Comparison of ENCODE assay signal across 10 mouse cellular contexts in genomic region chr16:90418661-90419060, GRCm38 (mm10). TPM values are rescaled to one million over a fixed set of nuclear protein-coding genes. Genes with fewer than 3 reads are reported as not detected.
DNase-seq lines count a peak whose midpoint lies in the region; ATAC-seq lines count a peak whose summit lies in the region.
"Had no signal": no experiment of that assay in that cellular context is flagged by ENCODE, and none has a peak within 500 bp of the region (broad histone marks: within the 10 kb centered on the region; RNA-seq: fewer than 3 reads in every experiment).

No protein-coding gene starts in this region.

- H3K36me3 ChIP-seq in heart, embryonic 10.5 days: peaks cover 26% of the 10 kb centered on the region
- peaks cover 6% of the 10 kb centered on the region for H3K36me3 ChIP-seq in hindbrain, embryonic 13.5 days
- H3K36me3 ChIP-seq in midbrain, embryonic 15.5 days (replicated peaks): no peaks in the 10 kb centered on the region; the same call in 1 of the 2 replicates

- peak overlapping the region; percentile 26; the same call in 1 of the 2 replicates for H3K4me2 ChIP-seq in hindbrain, embryonic 13.5 days
- H3K4me2 ChIP-seq in midbrain, embryonic 15.5 days: peak overlapping the region; percentile 4
- H3K4me2 ChIP-seq: lung, embryonic 15.5 days had no signal

- peaks cover 56% of the 10 kb centered on the region for H3K4me1 ChIP-seq in heart, embryonic 10.5 days
- H3K4me1 ChIP-seq in hindbrain, embryonic 13.5 days (replicated peaks): peaks cover 53% of the 10 kb centered on the region
- peaks cover 45% of the 10 kb centered on the region for H3K4me1 ChIP-seq in midbrain, embryonic 15.5 days

- no peak for DNase-seq in heart, embryonic 10.5 days (ENCODE audit: low spot score)
- DNase-seq in heart, adult 9 months (ENCODE audit: low spot score in 2 of 2): no peak
- DNase-seq in adrenal gland, postnatal 10 days: peak; percentile 31
- no peak for DNase-seq in gastrocnemius, adult 8-10 months (ENCODE audit: low spot score in 2 of 2)
- no peak for DNase-seq in right cerebral cortex, postnatal 25 days
- DNase-seq: B cell, adult 2 months had no signal

- peak overlapping the region; percentile 78 for H3K27ac ChIP-seq in heart, embryonic 10.5 days
- peak overlapping the region; percentile 58 for H3K27ac ChIP-seq in hindbrain, embryonic 13.5 days
- peak overlapping the region; percentile 54; the same call in 1 of the 2 replicates for H3K27ac ChIP-seq in midbrain, embryonic 15.5 days
- H3K27ac ChIP-seq: lung, embryonic 15.5 days had no signal

- H3K4me3 ChIP-seq in heart, embryonic 10.5 days: peak overlapping the region; percentile 15; the same call in 1 of the 2 replicates
- no peak overlapping the region for H3K4me3 ChIP-seq in hindbrain, embryonic 13.5 days
- H3K4me3 ChIP-seq in midbrain, embryonic 15.5 days: no peak overlapping the region
- H3K4me3 ChIP-seq: lung, embryonic 15.5 days had no signal

- no peaks in the 10 kb centered on the region for H3K27me3 ChIP-seq in heart, embryonic 10.5 days (ENCODE audit: insufficient read depth, poor library complexity, severe bottlenecking)
- no peaks in the 10 kb centered on the region for H3K27me3 ChIP-seq in hindbrain, embryonic 13.5 days
- no peaks in the 10 kb centered on the region for H3K27me3 ChIP-seq in midbrain, embryonic 15.5 days (replicated peaks)
- H3K27me3 ChIP-seq: lung, embryonic 15.5 days had no signal

- H3K9ac ChIP-seq in hindbrain, embryonic 13.5 days: 0 out of 2 replicates have a peak overlapping the region, but pooled peaks have one; percentile 46
- H3K9ac ChIP-seq in midbrain, embryonic 15.5 days: no peak overlapping the region
- H3K9ac ChIP-seq: lung, embryonic 15.5 days had no signal

- no peaks in the 10 kb centered on the region for H3K9me3 ChIP-seq in heart, embryonic 10.5 days
- H3K9me3 ChIP-seq in hindbrain, embryonic 13.5 days: no peaks in the 10 kb centered on the region
- H3K9me3 ChIP-seq in midbrain, embryonic 15.5 days: no peaks in the 10 kb centered on the region
- H3K9me3 ChIP-seq: lung, embryonic 15.5 days had no signal

- WGBS in heart, embryonic 10.5 days: 10% methylated on average over 12 of the region's 12 CpGs
- 11% methylated on average over 12 of the region's 12 CpGs for WGBS in hindbrain, embryonic 13.5 days
- 3% methylated on average over 12 of the region's 12 CpGs for WGBS in midbrain, embryonic 15.5 days

- peak; percentile 22; the same call in 1 of the 2 replicates for ATAC-seq in hindbrain, embryonic 13.5 days (ENCODE audit: low FRiP score)
- peak; percentile 38; the same call in 1 of the 2 replicates for ATAC-seq in midbrain, embryonic 15.5 days (replicated peaks)
- ATAC-seq in CD4-positive, CD25-positive, alpha-beta regulatory T cell, adult 4 months: no peak

RNA-seq across cellular contexts. Expression of gene Hunk, which starts 32.8 kb away (rescaled TPM):
- 20.0 and 22.8 TPM in 2 replicates for polyA plus RNA-seq in heart, embryonic 10.5 days (2016; fragmentation: Nextera tagmentation; extraction: Ambion mirVana)
- total RNA-seq in adrenal gland, postnatal 10 days (2021): 1 to 10 TPM; 5.5 to 7.7 TPM
- 7.3 and 7.8 TPM in 2 replicates for polyA plus RNA-seq in hindbrain, embryonic 13.5 days (2015; fragmentation: Nextera tagmentation; extraction: Ambion mirVana)
- 7.3 TPM in 2 replicates for polyA plus RNA-seq in midbrain, embryonic 15.5 days (2015; fragmentation: Nextera tagmentation; extraction: Ambion mirVana)
- polyA plus RNA-seq in CD4-positive, CD25-positive, alpha-beta regulatory T cell, adult 4 months (2017; shearing (Covaris generic)): not detected
- total RNA-seq in gastrocnemius, adult 8-10 months (2022): under 1 TPM; 0.16 to 0.34 (median 0.22) TPM
